Mouse (Mus musculus): ENCODE results near the gene Mup1.
"Not testable (repeated sequence)": the region's sequence is repeated elsewhere in the genome, so short reads cannot be mapped to it uniquely, and the experiment has no call there.

Mup1 gene

DNA sequence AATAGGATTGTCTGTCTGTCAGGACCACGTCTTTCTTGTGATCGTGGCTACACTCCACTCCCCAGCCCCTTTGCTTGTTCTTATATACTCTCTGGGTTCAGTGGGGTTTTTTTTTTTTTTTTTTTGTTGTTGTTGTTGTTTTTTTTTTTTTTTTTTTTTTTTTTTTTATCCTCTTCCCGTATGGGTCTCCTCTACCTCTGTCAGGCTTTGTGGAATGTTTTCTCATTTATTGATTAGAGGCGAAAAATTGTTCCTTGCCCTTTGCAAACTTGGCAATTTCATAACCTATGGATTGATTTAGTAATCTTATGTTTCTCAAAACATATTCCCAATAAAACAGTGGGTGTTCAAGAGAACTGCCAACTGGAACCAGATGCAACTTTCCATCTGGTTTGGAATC, at the start of gene Mup1:
Mup1 (minus strand) TSS at position 101 of the 400 bp plus-strand sequence.
- DNase-seq (ENCODE audit: extremely low spot score) = not testable (repeated sequence)
